Mouse (Mus musculus) cerebellum, adult 11-12 months (tissue): Measurements from ENCODE around the gene Caprin2.
A peak's percentile ranks its signal among the peaks of the same experiment; 100 is the strongest.
"Not testable (repeated sequence)": the region's sequence is repeated elsewhere in the genome, so short reads cannot be mapped to it uniquely, and the experiment has no call there.

Experiments used
- DNase-seq: peaks from one replicate; pipeline ENCODE4 v3.0.0; 2022

Gene Caprin2

DNA sequence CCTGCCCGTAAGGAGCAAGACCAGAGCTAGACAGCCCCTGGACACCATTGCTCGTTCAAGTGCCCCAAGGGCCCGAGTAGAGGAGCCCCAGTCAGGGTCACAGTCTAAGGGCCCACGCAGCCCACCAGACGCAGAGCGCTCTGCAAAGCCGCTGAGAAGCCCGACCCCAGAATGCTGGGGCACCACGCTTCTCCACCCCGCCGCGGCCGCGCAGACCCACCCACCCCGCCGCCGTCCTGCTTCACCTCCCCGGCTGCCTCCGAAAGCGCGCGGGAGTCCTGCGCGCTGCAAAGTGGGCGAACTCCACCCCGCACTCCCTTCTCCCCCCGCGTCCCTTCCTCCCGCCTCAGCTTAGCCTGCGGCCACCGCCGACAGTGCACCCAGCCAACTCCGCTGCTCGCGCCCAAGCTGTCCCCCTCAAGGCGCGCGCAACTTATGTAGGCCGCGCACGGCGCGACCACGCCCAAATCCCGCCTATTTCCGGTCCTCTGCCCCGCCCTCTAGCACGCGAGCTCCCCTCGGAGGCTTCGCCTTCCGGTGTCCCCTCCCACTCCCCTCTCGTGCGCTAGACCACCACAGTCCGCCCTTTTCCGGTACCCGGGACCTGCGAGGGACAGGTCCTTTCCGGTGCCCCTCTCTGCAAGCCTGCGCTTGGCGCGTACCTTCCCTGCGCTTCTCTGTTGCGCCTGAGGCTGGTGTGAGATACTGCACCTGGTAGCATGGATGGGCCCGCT is at the start of gene Caprin2:
Gene Caprin2 (minus strand): TSS at position 465 of the 734 bp plus-strand sequence.
- DNase-seq, result peak; percentile 90

DNA sequence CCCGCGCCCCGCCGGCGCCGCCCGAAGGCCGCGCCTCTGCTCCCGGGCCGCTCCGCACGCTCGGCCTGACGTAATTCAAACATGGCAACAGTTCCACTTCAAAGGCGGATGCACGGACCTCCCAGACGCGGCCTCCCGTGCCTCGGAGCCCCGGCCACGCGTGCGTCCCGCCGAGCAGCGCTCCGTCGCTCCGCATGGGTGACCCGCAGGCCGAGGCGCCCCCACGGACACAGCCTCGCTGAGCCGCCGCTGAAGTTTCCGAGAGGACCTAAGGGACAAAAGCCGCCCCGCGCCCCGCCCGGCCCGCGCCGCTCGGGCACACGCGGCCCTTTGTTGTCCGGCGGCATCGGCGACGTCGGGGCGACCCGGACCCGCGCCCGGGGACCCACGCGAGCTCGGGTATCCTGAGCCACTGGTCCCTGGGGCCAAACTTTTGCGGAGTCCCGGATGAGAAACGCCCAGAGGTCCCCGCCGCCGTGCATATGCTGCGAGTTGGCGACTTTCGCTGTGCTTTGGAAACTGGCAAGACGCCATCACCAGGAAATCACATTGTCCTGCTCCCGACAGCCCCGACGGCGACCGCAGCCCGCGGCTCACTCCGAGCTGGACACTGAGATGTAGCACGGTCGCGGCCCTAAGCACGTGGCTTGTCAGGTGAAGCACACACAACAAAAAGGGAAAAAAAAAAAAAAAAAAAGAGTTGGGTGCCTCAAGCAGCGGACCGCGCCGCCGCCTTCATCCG is 48.9 kb upstream of the Caprin2 start:
- DNase-seq, result peak; percentile 40

DNA sequence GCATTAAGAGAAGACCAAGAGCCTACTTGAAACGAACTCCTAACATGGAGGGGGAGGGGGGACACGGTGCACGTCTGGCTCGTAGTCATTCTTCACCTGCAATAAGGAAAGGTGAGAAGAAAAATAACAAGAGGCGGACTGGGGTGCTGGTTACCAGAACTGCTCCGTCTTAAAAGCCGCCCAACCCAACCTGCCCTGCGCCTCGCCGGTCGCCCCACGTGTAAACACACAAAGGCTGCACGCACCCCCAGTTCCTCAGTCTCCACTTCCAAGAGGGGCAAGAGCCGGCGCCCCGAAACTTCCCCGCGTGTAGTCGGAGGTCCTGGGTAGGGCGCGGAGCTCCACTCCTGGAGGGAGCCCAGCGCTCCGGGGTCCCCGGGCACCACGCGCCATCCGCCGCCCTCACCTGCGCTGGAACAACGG is 48.3 kb upstream of the Caprin2 start:
- DNase-seq, result no peak

DNA sequence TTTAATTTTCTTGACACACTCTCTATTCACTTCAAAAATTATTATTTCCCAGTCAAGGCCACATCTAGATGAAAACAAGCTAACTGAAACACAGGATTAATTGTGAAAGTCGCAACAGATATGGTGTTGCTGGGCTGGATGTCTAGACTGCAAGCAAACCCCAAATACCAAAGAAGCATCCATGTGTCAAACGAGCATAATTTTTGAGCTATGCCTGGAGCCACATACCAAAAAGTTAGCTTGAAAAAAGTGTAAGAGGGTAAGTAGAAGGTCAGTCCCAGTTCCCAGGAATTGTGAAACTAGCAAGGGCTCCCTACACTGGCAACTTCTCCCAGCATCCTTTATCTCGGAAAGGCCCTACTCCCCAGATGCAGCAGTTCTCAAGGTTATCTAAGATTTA is 47.7 kb upstream of the Caprin2 start:
- no peak for DNase-seq

DNA sequence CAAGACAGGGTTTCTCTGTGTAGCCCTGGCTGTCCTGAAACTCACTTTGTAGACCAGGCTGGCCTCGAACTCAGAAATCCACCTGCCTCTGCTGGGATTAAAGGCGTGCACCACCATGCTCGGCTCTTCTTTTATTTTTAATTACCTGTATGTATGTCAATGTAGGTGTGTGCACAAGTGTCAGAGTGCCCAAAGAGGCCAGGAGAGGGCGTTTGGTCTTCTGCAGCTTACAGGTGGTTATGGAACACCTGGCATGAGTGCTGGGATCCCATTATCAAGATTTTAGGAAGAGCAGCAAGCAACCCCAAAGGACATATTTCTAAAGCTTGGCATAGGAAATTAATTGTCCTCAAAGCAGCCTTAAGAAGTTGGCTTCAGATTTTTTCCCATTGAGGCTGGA is 46.4 kb upstream of the Caprin2 start:
- no peak for DNase-seq

DNA sequence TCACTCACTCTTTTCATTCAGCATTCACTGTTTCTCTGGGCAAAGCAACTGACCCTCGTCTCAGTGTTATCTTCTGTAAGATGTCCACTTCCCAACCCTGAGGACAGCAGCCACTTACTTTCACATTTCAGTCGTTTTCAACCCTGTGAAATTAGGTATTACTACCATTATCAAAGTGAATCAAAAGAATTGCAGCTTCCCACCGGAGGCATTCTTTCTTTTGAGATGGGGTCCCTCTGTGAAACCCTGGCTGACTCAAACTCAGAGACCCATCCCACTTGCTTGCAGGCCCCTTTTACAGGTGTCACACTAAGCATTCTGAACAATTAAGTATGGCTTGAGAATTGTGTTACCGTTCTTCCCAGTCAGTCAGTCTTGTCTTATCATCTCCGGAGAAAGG is 45.8 kb upstream of the Caprin2 start:
- DNase-seq, result no peak

DNA sequence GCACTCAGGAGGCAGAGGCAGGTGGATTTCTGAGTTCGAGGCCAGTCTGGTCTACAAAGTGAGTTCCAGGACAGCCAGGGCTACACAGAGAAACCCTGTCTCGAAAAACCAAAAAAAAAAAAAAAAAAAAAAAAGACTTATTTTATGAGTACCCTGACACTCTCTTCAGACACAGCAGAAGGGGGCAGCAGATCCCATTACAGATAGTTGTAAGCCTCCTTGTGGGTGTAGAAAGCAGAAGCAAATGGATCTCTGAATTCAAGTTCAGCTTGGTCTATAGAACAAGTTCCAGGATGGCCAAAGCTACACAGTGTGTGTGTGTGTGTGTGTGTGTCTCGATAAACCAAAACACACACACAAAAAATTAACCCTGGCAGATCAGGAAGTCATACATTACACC is 44.3 kb upstream of the Caprin2 start:
- not testable (repeated sequence) for DNase-seq

DNA sequence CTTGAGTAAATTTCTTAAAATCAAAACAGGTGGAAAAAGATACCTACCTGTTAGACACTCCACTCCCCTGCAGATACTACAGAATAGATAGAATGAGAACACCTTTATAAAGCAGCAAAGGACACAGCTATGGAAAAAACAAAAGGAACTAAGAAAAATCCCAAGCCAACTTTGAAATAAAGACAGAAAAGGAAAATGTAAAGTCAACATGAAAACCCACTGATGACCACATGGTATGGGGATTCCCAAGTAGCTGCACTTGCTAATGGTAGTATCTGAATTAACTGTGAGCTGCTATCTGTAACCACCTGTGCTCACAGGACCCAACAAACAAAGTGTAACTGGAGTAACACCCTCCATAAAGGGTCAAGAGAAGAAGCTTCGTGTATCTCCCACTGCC is 41.7 kb upstream of the Caprin2 start:
- no peak for DNase-seq

DNA sequence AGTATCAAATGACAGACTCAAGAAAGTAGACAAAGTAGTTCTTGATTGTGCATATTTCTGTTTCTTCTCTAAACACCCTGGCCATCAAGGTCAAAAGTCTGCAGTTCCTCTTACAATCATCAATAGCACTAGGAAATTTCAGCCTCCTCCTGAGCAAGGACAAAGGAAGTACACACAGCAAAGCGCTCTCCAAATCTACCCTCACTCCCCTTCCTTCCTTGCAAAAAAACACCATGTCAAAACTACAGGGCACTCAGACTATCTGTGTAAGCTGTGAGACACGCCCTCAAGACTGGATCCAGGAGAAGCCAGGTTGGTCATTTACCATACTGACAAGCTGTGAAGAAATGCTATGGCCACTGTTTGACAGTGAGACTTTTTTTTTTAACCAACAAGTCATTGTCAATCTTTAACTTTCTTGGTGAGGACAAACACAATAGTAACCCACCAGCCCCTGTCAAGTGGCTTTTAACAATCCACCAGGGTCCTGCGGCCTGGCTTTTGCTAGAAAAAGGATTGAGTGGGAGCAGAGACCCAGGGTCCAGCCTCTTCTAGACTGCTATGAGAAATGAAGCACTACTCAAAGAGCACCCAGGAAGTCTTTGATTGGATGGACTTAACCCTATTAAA is 39.0 kb upstream of the Caprin2 start:
- DNase-seq, result no peak

DNA sequence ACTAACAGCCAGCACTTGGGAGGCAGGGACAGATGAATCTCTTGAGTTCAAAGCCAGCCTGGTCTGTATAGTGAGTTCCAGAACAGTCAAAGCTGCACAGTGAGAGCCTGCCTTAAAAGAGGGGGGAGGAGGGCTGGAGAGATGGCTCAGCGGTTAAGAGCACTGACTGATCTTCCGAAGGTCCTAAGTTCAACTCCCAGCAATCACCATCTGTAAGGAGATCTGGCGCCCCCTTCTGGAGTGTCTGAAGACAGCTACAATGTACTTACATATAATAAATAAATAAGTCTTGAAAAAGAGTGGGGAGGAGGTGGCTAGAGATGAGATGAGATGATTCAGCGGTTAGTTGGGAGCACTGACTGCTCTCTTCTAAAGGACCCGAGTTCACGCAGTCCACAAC is 35.2 kb upstream of the Caprin2 start:
- no peak for DNase-seq

DNA sequence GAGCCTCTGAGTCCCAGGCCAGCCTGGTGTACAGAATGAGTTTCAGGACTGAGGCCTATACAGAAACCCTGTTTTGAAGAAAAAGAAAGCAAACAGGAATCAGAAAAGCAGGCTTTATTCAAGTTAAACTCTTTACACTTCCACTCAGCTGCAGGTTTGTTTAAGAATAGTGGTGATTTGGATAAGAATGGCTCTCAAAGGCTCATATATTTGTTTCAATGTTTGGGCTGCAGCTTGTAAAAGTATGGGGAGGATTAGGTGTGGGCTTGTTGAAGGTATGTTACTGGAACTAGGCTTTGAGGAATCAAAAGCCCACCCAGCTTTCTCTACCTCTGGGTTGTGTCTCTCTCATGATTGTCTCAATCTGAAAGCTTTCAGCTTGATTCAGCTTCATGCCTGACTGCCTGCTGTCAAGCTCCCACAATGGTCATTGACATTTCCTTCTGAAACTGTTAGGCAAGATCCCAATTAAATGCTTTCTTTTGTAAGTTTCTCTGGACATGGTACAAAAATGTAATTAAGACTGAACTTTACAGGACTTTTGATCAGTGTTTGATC is 22.9 kb upstream of the Caprin2 start:
- DNase-seq, result no peak

DNA sequence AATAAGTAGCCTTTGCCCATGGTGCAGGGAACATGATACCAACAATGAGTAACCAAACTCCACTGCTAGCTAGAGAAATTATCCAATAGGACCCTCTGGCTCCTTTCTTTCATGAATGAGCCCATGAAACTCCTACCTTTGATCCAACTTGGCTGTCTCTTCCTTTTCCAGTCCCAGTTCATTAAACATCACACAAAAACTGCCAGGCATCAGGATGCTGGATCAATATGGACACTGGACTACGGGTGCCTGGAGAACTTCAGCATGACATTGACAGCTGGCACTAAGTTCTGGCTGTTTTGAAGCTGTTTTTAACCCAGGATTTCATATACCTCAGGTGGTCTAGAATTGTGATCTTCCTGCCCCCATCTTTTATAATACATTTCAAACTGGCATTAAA is 21.6 kb upstream of the Caprin2 start:
- no peak for DNase-seq

DNA sequence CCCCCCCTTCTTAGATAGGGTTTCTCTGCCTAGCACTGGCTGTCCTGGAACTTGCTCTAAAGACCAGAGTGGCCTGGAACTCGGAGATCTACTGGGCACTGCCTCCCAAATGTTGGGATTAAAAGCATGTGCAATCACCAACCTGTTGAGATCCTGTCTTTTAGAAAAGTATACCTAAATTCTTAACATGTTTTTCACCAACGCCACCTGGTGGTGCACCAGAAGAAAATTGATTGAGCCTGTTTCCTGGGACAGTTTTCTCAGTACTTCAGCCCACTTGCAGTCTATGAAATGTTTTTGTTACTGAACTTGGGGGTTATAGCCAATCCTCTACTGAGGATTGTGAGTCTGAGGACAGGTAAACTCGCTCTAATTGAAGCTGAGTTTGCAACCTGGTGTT is 20.8 kb upstream of the Caprin2 start:
- DNase-seq, result no peak

DNA sequence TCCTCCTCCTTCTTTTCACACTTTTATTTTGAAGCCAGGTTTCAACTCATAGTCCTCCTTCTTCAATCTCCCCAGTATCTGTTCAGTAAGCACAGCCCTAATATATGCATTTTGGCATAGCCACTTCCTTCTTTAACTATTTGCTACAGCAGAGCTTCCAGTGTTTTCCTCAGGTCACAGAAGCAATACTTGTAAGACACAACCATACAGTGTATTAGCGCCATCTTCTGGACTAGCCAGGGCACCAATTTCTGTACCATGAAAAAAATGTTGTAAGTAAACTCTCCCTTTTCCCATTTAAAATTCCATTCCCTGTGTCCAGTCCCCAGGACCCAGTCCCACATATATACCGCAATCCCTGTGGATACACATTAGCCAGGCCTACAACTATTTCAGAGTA is 17.9 kb upstream of the Caprin2 start:
- peak; percentile 6 for DNase-seq

DNA sequence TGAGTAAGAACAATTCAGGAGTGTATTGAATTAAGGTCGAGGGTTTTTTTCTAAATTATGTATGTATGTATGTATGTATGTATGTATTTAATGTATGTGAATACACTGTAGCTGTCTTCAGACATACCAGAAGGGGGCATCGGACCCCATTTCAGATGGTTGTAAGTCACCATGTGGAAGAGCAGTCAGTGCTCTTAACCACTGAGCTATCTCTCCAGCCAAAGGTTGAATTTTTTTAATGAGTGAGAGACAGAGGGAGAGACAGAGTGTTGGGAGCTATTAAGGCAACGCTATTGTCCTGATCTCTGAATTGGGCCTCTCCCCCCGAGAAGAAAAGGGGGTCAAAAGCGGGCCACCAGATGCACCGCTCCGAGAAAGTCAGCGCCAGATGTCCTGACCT is 15.9 kb upstream of the Caprin2 start:
- not testable (repeated sequence) for DNase-seq

DNA sequence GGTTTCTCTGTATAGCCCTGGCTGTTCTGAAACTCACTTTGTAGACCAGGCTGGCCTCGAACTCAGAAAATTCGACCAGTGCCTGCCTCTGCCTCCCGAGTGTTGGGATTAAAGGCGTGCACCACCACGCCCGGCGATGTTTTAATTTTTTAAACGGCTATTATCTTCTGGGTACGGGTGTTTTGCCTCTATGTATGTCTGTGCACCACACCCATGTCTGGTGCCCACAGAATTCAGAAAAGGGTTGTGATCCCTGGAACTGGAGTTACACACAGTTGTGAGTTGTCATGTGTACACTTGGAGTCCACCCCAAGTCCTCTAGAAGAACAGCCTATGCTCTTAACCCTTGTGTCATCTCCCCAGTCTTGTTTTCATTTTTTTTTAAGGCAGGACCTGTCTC is 10.9 kb upstream of the Caprin2 start:
- DNase-seq, result no peak

DNA sequence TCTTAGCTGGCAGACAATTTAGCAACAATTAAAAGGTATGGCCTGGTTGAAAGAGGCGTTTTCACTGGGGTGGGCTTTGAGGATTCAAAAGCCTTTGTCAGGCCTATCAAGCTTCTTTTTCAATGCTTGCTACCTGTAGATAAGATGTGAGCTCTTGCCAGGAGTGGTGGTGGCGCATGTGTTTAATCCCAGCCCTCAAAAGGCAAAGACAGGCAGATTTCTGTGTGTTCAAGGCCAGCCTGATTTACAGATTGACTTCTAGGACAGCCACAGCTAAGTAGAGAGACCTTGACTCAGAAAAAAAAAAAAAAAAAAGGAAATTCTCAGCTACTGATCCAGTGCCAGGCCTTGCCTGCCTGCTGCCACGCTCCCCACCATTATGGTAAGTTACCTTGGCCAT is 6.7 kb upstream of the Caprin2 start:
- DNase-seq, result no peak

DNA sequence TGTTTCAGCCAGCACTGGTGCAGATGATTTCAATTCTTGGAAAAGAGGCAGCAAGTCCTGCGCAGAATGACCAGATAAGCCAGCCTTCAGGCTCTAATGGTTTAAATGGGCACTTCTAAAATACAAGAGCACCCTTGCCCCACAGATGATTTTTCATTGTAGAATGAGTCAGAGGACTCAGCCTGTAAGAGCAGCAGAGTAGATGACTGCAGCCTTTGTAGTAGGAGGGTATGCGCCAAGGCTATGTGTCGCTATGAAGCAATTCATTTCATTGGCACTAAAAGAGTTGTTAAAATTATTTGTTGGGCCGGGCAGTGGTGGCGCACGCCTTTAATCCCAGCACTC is 442 bp upstream of the Caprin2 start:
- DNase-seq, result no peak

DNA sequence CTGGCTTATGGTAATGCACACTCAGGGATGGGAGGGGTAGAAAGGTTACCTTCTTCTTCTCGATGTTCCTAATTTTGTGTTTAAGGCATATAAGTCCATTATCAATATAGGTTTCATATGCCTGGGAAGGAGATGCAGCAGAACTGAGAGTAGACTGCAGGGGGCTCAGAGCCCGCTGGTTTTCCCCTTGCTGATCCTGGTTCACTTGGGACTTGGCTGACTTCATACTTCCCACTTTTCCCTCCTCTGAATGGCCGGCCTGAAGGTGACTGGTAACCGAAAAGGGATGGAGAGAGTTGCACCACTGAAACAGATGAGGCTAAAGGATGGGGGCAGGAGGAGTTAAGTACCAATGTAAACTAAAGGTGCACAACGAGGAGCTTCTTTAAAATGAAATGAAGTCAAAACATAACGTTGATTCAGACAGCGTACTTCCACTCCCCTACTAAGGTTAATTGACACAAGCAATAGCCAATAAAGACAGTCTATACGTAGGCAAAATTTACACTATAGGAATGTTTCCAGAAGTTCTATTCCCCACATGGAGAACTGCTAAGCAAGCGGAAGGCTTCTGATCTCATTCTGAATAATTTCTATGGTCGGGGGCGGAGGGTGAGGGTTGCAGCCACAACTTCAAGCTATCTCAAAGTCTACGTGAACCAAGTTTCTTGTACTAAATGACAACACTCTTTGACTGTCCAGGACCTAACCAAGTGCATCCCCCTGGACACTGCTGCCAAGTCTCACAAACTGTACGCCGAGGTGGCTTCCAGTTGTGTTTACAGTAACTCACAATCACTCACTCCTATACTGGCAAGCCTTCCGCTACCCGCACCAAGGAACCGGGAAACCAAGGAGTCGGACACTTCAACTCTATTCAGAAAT is 907 bp downstream of the Caprin2 start:
- DNase-seq, result peak; percentile 28

DNA sequence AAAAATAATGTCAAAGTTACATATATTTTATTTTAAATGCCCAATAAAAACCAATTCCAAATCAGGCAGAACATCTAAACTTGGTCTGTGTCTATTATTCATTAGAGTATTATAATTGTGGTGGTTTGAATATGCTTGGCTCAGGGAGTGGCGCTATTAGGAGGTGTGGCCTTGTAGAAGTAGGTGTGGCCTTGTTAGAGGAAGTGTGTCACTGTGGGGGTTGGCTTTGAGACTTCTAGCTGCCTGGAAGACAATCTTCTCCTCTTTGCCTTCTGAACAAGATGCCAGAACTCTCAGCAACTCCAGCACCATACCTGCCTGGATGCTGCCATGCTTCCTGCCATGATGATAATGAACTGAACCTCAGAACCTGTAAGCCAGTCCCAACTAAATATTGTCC is 22.1 kb downstream of the Caprin2 start:
- DNase-seq, result no peak

DNA sequence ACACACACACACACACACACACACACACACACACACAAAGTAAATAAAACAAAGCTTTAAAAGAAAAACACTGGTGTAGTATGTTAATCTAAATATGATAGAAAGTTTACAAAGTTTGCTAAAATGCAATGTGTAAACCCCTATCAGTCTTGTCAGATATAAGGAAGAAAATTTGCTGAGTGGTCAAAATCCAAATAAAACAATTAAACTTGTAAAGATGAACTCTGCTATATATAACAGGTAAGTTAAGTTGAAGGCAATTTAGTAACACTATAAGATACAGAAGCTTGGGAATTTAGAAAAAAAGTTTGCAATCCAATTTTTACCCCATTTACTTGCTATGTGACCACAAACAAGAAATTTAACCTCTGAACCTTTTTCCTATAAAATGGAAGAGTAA is 50.4 kb downstream of the Caprin2 start:
- DNase-seq, result no peak

DNA sequence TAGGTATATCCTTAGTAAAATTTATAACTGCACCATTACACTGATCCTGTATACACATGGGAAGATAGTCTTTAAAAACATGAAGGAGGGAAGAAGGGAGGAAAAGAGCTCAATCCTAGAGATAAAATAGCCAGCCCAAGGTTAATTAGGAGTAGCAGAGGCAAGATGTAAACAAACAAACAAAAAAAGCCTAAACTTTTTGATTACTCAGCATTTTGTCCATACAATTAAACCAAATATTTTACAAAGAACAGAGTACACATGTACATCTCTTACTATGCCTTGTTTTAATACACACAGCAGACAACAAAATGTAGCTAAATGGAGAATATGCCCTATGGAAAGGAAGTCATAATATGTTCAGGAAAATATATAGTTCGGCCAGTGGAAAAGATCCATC is 54.3 kb downstream of the Caprin2 start:
- DNase-seq, result no peak

DNA sequence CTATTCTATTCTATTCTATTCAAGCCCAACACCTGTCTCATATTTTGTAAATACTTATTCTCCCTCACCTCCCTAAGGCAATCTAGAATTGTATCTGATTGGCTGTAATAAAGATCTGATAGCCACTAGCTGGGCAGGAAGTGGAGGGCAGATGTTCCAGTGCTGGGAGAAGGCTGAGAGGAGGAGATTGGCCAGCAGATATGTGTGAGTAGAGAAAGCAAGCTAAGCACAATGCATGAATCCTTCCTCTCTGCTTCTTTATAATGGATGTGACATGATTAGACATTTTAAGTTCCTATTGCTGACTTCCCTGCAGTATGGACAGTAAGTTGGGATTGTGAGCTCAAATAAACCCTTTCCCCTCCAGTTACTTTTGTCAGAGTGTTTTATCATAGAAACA is 57.6 kb downstream of the Caprin2 start:
- no peak for DNase-seq
